Mouse (Mus musculus): ENCODE measurements around the gene Tmem63a. TPM values are rescaled to one million over a fixed set of nuclear protein-coding genes. Genes with fewer than 3 reads are reported as not detected.

The Tmem63a gene
- polyA plus RNA-seq, 1 experiment, result 64.1 TPM

DNA sequence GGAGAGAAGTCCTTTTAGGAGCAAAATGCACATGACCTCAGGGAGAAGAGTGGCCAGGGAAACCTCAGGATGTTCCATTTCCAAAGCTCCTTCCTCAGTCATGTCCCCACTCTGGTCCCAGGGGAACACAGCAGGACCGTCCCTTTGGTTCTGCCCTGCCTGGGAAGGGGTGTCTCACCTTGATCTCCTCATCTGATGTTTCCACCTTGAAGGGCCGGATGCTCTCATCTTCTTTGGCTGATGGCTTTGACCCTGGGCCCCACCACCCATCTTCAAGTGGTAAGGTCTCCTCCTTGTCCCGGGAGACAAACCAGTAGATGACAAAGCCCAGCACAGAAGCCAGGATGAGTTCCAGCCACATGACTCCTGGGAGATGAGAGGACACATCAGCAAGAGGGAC lies 59.5 kb downstream of the Tmem63a start:
- TF ChIP-seq CTCF (IDR thresholded peaks at IDR 0.05; ENCODE audit: extremely low read depth, insufficient read depth, low read length) (no peak), POLR2A (IDR thresholded peaks at IDR 0.05; ENCODE audit: extremely low read depth, insufficient read depth, low read length) (no peak)

DNA sequence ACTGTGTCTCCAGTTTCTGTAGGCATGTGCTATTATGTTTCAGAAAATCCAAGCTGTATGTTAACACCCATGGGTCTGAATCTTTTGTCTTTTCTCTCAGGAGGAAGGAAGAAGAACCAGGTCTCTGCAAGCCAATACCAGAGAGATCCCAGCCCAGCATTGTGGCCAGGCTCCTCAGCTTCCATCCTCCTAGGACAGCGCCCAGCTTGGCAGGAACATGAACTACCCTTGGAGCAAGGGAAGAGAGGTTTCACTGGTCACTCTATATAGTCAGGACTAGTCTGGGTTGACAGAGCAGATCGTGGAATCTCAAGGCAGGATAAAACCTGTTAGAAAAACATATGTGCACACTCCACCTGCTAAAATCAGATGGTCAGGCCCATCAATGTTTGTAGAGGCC lies 61.6 kb downstream of the Tmem63a start:
- no peak for TF ChIP-seq POLR2A (IDR thresholded peaks at IDR 0.05; ENCODE audit: extremely low read depth, insufficient read depth, low read length)
- H3K27ac ChIP-seq (ENCODE audit: insufficient read depth, low read length), result no peak overlapping the region
- no peak overlapping the region for H3K4me3 ChIP-seq (ENCODE audit: insufficient read depth, low read length)
- H3K4me1 ChIP-seq (ENCODE audit: control insufficient read depth, insufficient read depth, low read length), result no peaks in the 10 kb centered on the region

More for the DNA sequence above, 59.5 kb downstream of the Tmem63a start:
- Histone ChIP-seq H3K27ac (ENCODE audit: insufficient read depth, low read length) (no peak overlapping the region), H3K4me1 (ENCODE audit: control insufficient read depth, insufficient read depth, low read length) (no peaks in the 10 kb centered on the region), H3K4me3 (ENCODE audit: insufficient read depth, low read length) (no peak overlapping the region)

DNA sequence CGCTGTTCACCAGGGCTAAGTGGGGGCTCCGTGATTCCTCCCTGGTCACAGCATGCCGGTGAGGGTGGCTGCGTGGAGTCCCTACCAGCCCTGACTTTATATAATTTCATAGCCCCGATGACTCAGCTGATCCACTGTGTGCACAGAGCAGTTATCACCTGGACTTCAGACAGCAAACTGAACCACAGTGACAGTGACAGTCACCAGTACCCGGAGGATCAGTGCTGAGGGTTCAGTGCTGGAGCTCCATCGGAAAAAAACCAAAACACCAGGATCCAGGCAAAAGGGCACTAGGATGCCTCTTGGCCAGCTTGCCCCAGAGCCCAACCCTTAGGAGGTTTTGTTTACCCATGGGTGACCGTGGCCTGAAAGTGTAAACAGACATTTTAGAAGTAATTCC lies 63.2 kb downstream of the Tmem63a start:
- no peak for TF ChIP-seq CTCF (IDR thresholded peaks at IDR 0.05; ENCODE audit: extremely low read depth, insufficient read depth, low read length)
- no peak for TF ChIP-seq POLR2A (IDR thresholded peaks at IDR 0.05; ENCODE audit: extremely low read depth, insufficient read depth, low read length)
- no peak overlapping the region for H3K27ac ChIP-seq (ENCODE audit: insufficient read depth, low read length)
- H3K4me1 ChIP-seq (ENCODE audit: control insufficient read depth, insufficient read depth, low read length), result no peaks in the 10 kb centered on the region
- H3K4me3 ChIP-seq (ENCODE audit: insufficient read depth, low read length), result no peak overlapping the region

DNA sequence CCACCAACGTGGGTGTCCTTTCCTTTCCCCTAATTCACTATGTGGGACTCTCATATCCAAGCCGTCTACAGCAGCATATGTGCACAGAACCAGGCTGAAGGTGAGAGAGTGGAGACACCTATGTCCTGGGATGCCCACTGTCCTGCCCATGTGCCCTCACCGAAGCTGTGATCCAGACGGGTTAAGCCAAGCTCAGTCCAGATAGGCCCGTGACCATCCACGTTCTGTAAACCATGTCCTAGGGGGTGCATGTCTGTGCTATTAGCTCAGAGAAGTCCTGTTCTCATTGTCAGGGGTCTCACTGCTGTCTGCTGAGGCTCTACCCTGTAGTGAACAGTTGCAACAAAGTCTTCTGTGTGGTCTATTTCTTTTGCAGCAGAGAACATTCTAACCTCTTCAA lies 65.7 kb downstream of the Tmem63a start:
- no peak overlapping the region for H3K4me3 ChIP-seq (ENCODE audit: insufficient read depth, low read length)
- H3K27ac ChIP-seq (ENCODE audit: insufficient read depth, low read length), result no peak overlapping the region
- no peaks in the 10 kb centered on the region for H3K4me1 ChIP-seq (ENCODE audit: control insufficient read depth, insufficient read depth, low read length)
- no peak for TF ChIP-seq CTCF (IDR thresholded peaks at IDR 0.05; ENCODE audit: extremely low read depth, insufficient read depth, low read length)
- TF ChIP-seq POLR2A (IDR thresholded peaks at IDR 0.05; ENCODE audit: extremely low read depth, insufficient read depth, low read length), result no peak

DNA sequence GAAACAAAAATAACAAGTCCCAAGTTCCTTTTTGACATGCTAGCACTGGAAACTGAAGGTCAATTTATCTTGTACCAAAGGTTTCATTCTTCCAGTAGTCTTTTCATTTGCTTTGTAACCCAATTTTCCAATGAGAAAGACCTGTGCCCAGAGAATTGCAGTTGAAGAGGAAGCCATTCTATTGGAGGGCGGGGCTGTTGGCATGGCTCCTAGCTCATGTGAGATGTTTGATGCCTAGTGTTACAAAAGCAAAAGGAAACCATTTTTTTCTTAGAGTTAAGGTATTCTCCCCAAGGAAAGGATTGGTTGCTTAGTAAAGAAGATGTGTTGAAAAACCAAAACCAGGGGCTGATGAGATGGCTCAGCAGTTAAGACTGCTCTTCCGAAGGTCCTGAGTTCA lies 66.1 kb downstream of the Tmem63a start:
- TF ChIP-seq CTCF (IDR thresholded peaks at IDR 0.05; ENCODE audit: extremely low read depth, insufficient read depth, low read length) (no peak), POLR2A (IDR thresholded peaks at IDR 0.05; ENCODE audit: extremely low read depth, insufficient read depth, low read length) (no peak)
- H3K4me3 ChIP-seq (ENCODE audit: insufficient read depth, low read length), result no peak overlapping the region
- H3K27ac ChIP-seq (ENCODE audit: insufficient read depth, low read length), result no peak overlapping the region
- no peaks in the 10 kb centered on the region for H3K4me1 ChIP-seq (ENCODE audit: control insufficient read depth, insufficient read depth, low read length)

DNA sequence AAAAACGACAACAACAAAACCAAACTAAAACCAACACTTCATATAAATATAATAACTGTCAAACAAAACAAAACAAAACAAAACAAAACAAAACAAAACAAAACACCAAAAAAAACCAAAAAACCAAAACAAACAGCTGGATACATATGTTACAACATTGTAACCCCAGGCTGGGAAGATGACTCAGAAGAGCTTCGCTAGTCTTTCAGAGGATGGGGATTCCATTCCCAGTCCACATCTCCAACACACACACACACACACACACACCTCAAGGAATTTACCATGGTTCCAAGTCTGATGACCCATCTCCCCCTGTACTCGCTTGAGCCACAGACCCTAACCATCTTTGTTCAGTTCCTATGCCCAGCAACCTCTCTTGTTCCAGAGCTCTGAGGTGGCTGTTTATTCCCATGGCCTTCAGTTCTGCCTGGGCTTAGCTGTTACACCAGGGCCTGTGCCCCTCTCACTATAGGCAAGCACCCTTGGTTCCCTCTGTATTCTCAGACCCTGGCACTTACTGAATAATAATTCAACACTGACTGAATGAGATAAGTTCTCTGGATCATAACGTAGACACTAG lies 67.0 kb downstream of the Tmem63a start:
- Histone ChIP-seq H3K27ac (ENCODE audit: insufficient read depth, low read length) (no peak overlapping the region), H3K4me3 (ENCODE audit: insufficient read depth, low read length) (no peak overlapping the region), H3K4me1 (ENCODE audit: control insufficient read depth, insufficient read depth, low read length) (no peaks in the 10 kb centered on the region)
- TF ChIP-seq CTCF (IDR thresholded peaks at IDR 0.05; ENCODE audit: extremely low read depth, insufficient read depth, low read length), result no peak
- no peak for TF ChIP-seq POLR2A (IDR thresholded peaks at IDR 0.05; ENCODE audit: extremely low read depth, insufficient read depth, low read length)

DNA sequence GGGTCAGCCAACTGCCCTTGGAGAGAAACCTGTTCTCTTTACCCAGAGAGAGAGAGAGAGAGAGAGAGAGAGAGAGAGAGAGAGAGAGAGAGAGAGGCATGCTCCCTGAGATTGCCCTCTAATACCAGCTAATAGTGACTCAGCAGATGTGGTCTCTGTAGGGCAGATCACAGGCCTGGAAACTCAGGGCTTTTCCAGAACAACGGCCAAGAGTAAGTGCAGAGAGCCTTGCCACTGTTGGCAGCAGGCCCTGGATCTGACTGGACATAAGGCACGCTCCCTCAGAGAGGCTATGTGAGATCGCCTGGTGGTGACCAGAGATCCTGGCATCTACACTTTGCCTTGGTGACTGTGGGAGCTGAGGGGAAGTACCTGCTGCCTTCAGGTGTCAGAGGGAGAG lies 67.6 kb downstream of the Tmem63a start:
- TF ChIP-seq POLR2A (IDR thresholded peaks at IDR 0.05; ENCODE audit: extremely low read depth, insufficient read depth, low read length) (no peak), CTCF (IDR thresholded peaks at IDR 0.05; ENCODE audit: extremely low read depth, insufficient read depth, low read length) (no peak)
- no peak overlapping the region for H3K4me3 ChIP-seq (ENCODE audit: insufficient read depth, low read length)
- H3K27ac ChIP-seq (ENCODE audit: insufficient read depth, low read length), result no peak overlapping the region
- no peaks in the 10 kb centered on the region for H3K4me1 ChIP-seq (ENCODE audit: control insufficient read depth, insufficient read depth, low read length)

DNA sequence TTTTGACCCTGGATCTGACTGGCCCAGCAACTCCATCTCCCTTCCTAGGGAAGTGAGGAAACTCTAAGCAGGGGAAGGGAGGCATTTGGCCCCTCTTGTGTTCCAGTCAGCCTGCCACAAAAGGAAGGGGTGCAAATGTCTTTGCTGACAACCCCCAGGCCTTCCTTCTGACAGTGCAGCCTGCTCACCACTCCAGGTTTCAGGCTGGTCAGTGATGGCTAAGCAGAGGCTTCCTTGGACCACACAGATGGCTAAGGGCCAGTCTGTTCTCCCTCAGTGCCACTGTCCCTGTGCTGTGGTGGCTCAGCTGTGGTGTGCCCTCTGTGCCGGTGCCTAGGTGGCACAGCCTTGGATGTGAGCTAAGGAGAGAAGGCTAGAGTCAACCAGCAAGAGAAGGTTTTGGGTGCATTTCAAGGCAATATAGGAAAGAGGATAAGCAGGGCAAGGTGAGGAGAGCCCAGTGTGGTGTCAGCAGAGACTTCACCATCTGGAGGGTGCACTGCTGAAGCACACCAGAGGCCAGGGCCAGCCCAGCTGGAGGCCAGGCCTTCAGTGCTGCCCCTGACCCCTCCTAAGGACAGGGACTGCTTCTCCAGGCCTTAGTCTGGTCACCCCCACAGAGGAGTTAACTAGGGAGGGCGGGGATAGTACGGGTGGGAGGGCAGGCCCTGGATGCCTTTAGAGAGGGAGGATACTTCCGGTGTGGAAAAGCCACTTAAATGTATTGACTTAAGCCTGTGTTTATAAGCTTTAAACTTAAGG lies 68.2 kb downstream of the Tmem63a start:
- Histone ChIP-seq H3K4me1 (ENCODE audit: control insufficient read depth, insufficient read depth, low read length) (peaks cover 2% of the 10 kb centered on the region; the same call in 1 of the 2 replicates), H3K27ac (ENCODE audit: insufficient read depth, low read length) (no peak overlapping the region), H3K4me3 (ENCODE audit: insufficient read depth, low read length) (no peak overlapping the region)
- no peak for TF ChIP-seq POLR2A (IDR thresholded peaks at IDR 0.05; ENCODE audit: extremely low read depth, insufficient read depth, low read length)
- no peak for TF ChIP-seq CTCF (IDR thresholded peaks at IDR 0.05; ENCODE audit: extremely low read depth, insufficient read depth, low read length)

DNA sequence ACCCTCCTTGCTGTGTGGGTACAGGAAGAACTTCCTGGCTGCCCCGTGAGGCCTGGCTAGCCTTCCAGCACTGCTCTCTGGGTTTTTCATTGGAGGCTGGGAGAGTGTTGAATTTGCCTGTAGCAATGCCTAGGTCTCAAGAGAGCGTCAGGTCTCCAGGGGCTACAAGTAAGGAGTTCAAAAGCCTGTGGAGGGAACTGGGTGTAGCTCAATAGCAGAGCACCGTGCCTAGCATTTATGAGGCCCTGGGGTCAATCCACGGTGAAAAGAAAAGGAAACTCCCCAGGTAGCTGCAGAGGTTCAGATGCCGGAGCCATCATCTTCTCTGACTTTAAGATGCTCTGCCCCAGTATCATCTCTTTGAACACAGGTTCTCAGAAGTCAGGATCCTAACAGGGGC lies 69.5 kb downstream of the Tmem63a start:
- TF ChIP-seq POLR2A (IDR thresholded peaks at IDR 0.05; ENCODE audit: extremely low read depth, insufficient read depth, low read length) (no peak), CTCF (IDR thresholded peaks at IDR 0.05; ENCODE audit: extremely low read depth, insufficient read depth, low read length) (no peak)
- H3K4me1 ChIP-seq (ENCODE audit: control insufficient read depth, insufficient read depth, low read length), result peaks cover 2% of the 10 kb centered on the region; the same call in 1 of the 2 replicates

DNA sequence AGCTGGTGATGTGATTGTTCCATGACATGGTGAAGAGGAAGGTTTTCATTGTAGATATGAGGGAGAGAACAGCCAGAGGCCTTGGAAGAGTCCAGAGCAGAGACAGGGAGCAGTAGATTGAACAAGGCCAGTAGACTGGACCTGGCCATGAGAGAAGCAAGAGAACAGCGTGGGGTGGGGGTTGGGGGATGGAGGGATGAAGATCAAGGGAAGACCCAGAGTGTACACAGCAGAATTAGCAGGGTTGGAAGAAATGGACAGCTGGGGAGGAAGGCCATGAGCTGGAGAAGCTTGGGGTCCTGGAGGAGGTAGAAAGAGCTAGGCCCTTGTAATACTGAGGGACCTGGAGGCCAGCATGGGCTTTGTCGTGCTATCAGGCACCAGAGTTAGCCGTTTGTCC lies 70.3 kb downstream of the Tmem63a start:
- peaks cover 2% of the 10 kb centered on the region; the same call in 1 of the 2 replicates for H3K4me1 ChIP-seq (ENCODE audit: control insufficient read depth, insufficient read depth, low read length)
- no peak overlapping the region for H3K27ac ChIP-seq (ENCODE audit: insufficient read depth, low read length)
- no peak overlapping the region for H3K4me3 ChIP-seq (ENCODE audit: insufficient read depth, low read length)
- no peak for TF ChIP-seq POLR2A (IDR thresholded peaks at IDR 0.05; ENCODE audit: extremely low read depth, insufficient read depth, low read length)
- no peak for TF ChIP-seq CTCF (IDR thresholded peaks at IDR 0.05; ENCODE audit: extremely low read depth, insufficient read depth, low read length)

More for the DNA sequence above, 69.5 kb downstream of the Tmem63a start:
- Histone ChIP-seq H3K4me3 (ENCODE audit: insufficient read depth, low read length) (no peak overlapping the region), H3K27ac (ENCODE audit: insufficient read depth, low read length) (no peak overlapping the region)
